8 mouse cellular contexts compared by ENCODE assay signal in the genomic region with DNA sequence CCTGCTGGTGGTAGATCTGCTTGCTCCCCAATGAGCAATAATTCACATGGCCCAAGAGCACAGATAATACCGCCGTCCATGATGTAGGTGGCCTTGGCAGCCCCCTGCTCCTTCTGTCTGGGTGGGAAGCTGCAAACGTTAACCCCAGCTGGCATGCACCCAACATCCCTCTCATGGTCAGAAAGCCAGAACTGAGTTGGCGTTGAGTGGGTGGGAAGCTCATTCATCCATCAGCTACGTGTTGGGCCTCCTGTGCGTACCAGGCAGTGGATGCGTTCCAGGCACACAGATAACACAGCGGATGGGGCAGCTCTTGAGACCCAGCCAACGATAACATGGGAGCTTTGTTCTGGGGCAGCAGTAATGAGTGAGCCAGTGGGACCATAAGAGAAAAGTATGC.
DNase-seq lines count a peak whose midpoint lies in the region; ATAC-seq and TF ChIP-seq lines count a peak whose summit lies in the region.

No protein-coding gene starts in this region.

- H3K36me3 ChIP-seq in hindbrain, embryonic 16.5 days (ENCODE audit: control insufficient read depth, insufficient read depth, low read length), result no peaks in the 10 kb centered on the region
- no peaks in the 10 kb centered on the region for H3K36me3 ChIP-seq in hindbrain, embryonic 14.5 days (replicated peaks; ENCODE audit: control insufficient read depth, insufficient read depth)
- peaks cover 3% of the 10 kb centered on the region for H3K36me3 ChIP-seq in heart, embryonic 16.5 days (ENCODE audit: control insufficient read depth, insufficient read depth)
- no peaks in the 10 kb centered on the region for H3K36me3 ChIP-seq in stomach, postnatal 0 days (ENCODE audit: control insufficient read depth, insufficient read depth, low read length)
- H3K36me3 ChIP-seq in forebrain, embryonic 13.5 days (ENCODE audit: poor library complexity, severe bottlenecking), result no peaks in the 10 kb centered on the region

- H3K27ac ChIP-seq in hindbrain, embryonic 16.5 days (ENCODE audit: low read depth, low read length), result no peak overlapping the region
- no peak overlapping the region for H3K27ac ChIP-seq in hindbrain, embryonic 14.5 days
- H3K27ac ChIP-seq in heart, embryonic 16.5 days (ENCODE audit: low read length), result peak overlapping the region; percentile 100
- peak overlapping the region; percentile 18; the same call in 1 of the 2 replicates for H3K27ac ChIP-seq in stomach, postnatal 0 days (replicated peaks)
- H3K27ac ChIP-seq in forebrain, embryonic 13.5 days, result no peak overlapping the region

- no peak overlapping the region for H3K4me3 ChIP-seq in hindbrain, embryonic 16.5 days (ENCODE audit: low read length)
- no peak overlapping the region for H3K4me3 ChIP-seq in hindbrain, embryonic 14.5 days (replicated peaks; ENCODE audit: low read length)
- no peak overlapping the region for H3K4me3 ChIP-seq in heart, embryonic 16.5 days (ENCODE audit: low read length)
- H3K4me3 ChIP-seq in stomach, postnatal 0 days (ENCODE audit: low read depth, low read length), result no peak overlapping the region
- no peak overlapping the region for H3K4me3 ChIP-seq in forebrain, embryonic 13.5 days

- intact Hi-C loops in left cerebral cortex, postnatal 36 days (cut with DNase I), result no loop called here

- no peak overlapping the region for H3K9ac ChIP-seq in hindbrain, embryonic 16.5 days (ENCODE audit: low read depth, low read length)
- H3K9ac ChIP-seq in hindbrain, embryonic 14.5 days, result no peak overlapping the region
- peak overlapping the region; percentile 73 for H3K9ac ChIP-seq in heart, embryonic 16.5 days (ENCODE audit: low read length)
- H3K9ac ChIP-seq in stomach, postnatal 0 days (ENCODE audit: low read length), result no peak overlapping the region
- H3K9ac ChIP-seq in forebrain, embryonic 13.5 days, result no peak overlapping the region

- H3K27me3 ChIP-seq in hindbrain, embryonic 16.5 days (replicated peaks; ENCODE audit: control insufficient read depth, insufficient read depth, low read length), result no peaks in the 10 kb centered on the region
- no peaks in the 10 kb centered on the region for H3K27me3 ChIP-seq in hindbrain, embryonic 14.5 days (ENCODE audit: control insufficient read depth, insufficient read depth, low read length)
- H3K27me3 ChIP-seq in heart, embryonic 16.5 days (ENCODE audit: control insufficient read depth, insufficient read depth, low read length), result no peaks in the 10 kb centered on the region
- no peaks in the 10 kb centered on the region for H3K27me3 ChIP-seq in stomach, postnatal 0 days (ENCODE audit: control insufficient read depth, insufficient read depth, low read length)
- no peaks in the 10 kb centered on the region for H3K27me3 ChIP-seq in forebrain, embryonic 13.5 days

- H3K4me2 ChIP-seq in hindbrain, embryonic 16.5 days (ENCODE audit: low read length), result no peak overlapping the region
- no peak overlapping the region for H3K4me2 ChIP-seq in hindbrain, embryonic 14.5 days (replicated peaks)
- peak overlapping the region; percentile 27; the same call in 1 of the 2 replicates for H3K4me2 ChIP-seq in heart, embryonic 16.5 days (ENCODE audit: low read depth, low read length)
- H3K4me2 ChIP-seq in stomach, postnatal 0 days (replicated peaks; ENCODE audit: low read depth), result no peak overlapping the region
- no peak overlapping the region for H3K4me2 ChIP-seq in forebrain, embryonic 13.5 days

- no peak for DNase-seq in hindbrain, embryonic 14.5 days (ENCODE audit: low spot score)
- peak; percentile 80 for DNase-seq in adrenal gland, postnatal 10 days
- peak; percentile 66 to 69 for DNase-seq in left cerebral cortex, postnatal 36 days (ENCODE audit: low spot score in 2 of 2)
- peak; percentile 34 for DNase-seq in stomach, postnatal 0 days (ENCODE audit: low spot score)

- no peaks in the 10 kb centered on the region for H3K9me3 ChIP-seq in hindbrain, embryonic 16.5 days (ENCODE audit: control insufficient read depth, low read length)
- H3K9me3 ChIP-seq in hindbrain, embryonic 14.5 days (ENCODE audit: control insufficient read depth, low read length), result no peaks in the 10 kb centered on the region
- no peaks in the 10 kb centered on the region for H3K9me3 ChIP-seq in heart, embryonic 16.5 days (replicated peaks; ENCODE audit: control insufficient read depth, low read length)
- H3K9me3 ChIP-seq in stomach, postnatal 0 days (ENCODE audit: control insufficient read depth, low read length), result no peaks in the 10 kb centered on the region
- no peaks in the 10 kb centered on the region for H3K9me3 ChIP-seq in forebrain, embryonic 13.5 days (replicated peaks)

- peak; percentile 52; the same call in 1 of the 2 replicates for ATAC-seq in hindbrain, embryonic 16.5 days
- ATAC-seq in hindbrain, embryonic 14.5 days (ENCODE audit: low FRiP score), result no peak
- ATAC-seq in heart, embryonic 16.5 days (replicated peaks; ENCODE audit: extremely low read depth, insufficient read depth, low FRiP score), result peak; percentile 82
- no peak for ATAC-seq in stomach, postnatal 0 days (ENCODE audit: low FRiP score, low TSS enrichment)
- no peak for ATAC-seq in forebrain, embryonic 13.5 days
- no peak for ATAC-seq in megakaryocyte, adult 5-6 weeks (ENCODE audit: poor library complexity, severe bottlenecking)

- H3K4me1 ChIP-seq in hindbrain, embryonic 16.5 days (ENCODE audit: control insufficient read depth, insufficient read depth, low read depth, low read length), result no peaks in the 10 kb centered on the region; the same call in 1 of the 2 replicates
- no peaks in the 10 kb centered on the region for H3K4me1 ChIP-seq in hindbrain, embryonic 14.5 days (replicated peaks; ENCODE audit: control insufficient read depth, insufficient read depth, low read length)
- peaks cover 73% of the 10 kb centered on the region for H3K4me1 ChIP-seq in heart, embryonic 16.5 days (ENCODE audit: control insufficient read depth, insufficient read depth, low read length)
- H3K4me1 ChIP-seq in stomach, postnatal 0 days (replicated peaks; ENCODE audit: control insufficient read depth, insufficient read depth), result peaks cover 8% of the 10 kb centered on the region; the same call in 1 of the 2 replicates
- no peaks in the 10 kb centered on the region for H3K4me1 ChIP-seq in forebrain, embryonic 13.5 days

- 47% methylated on average over 9 of the region's 9 CpGs for WGBS in hindbrain, embryonic 16.5 days
- WGBS in hindbrain, embryonic 14.5 days, result 70% methylated on average over 9 of the region's 9 CpGs
- 12% methylated on average over 9 of the region's 9 CpGs for WGBS in heart, embryonic 16.5 days
- WGBS in stomach, postnatal 0 days, result 42% methylated on average over 9 of the region's 9 CpGs
- 75% methylated on average over 9 of the region's 9 CpGs for WGBS in forebrain, embryonic 13.5 days

- TF ChIP-seq EP300 in stomach, postnatal 0 days (optimal IDR thresholded peaks at IDR 0.05), result no peak

- TF ChIP-seq CTCF in stomach, postnatal 0 days (IDR thresholded peaks at IDR 0.05; ENCODE audit: low read depth), result no peak

Comparison
In these comparisons a context has a peak if more than half of its experiments do, and no peak if none do; other contexts are left out.
1. ATAC-seq: peak in hindbrain, embryonic 16.5 days (single experiment) and heart, embryonic 16.5 days (single experiment); none in hindbrain, embryonic 14.5 days (single experiment), stomach, postnatal 0 days (single experiment), forebrain, embryonic 13.5 days (single experiment) and megakaryocyte, adult 5-6 weeks (single experiment).
2. H3K27ac ChIP-seq: peak in heart, embryonic 16.5 days (single experiment) and stomach, postnatal 0 days (single experiment); none in hindbrain, embryonic 16.5 days (single experiment), hindbrain, embryonic 14.5 days (single experiment) and forebrain, embryonic 13.5 days (single experiment).